Mouse (Mus musculus): Measurements from ENCODE around the gene Pde10a. TPM values are rescaled to one million over a fixed set of nuclear protein-coding genes. Genes with fewer than 3 reads are reported as not detected.
A peak's percentile ranks its signal among the peaks of the same experiment; 100 is the strongest.

The Pde10a gene
- total RNA-seq (2021), result 1 to 10 TPM; 4.0 to 6.0 TPM
- long read RNA-seq, experiment 1, partial matches to known transcripts, result 0 of 3 reads
- long read RNA-seq, experiment 1, other reads (novel, unspliced or antisense), result 3 of 3 reads
- long read RNA-seq, experiment 2, result 0 reads

DNA sequence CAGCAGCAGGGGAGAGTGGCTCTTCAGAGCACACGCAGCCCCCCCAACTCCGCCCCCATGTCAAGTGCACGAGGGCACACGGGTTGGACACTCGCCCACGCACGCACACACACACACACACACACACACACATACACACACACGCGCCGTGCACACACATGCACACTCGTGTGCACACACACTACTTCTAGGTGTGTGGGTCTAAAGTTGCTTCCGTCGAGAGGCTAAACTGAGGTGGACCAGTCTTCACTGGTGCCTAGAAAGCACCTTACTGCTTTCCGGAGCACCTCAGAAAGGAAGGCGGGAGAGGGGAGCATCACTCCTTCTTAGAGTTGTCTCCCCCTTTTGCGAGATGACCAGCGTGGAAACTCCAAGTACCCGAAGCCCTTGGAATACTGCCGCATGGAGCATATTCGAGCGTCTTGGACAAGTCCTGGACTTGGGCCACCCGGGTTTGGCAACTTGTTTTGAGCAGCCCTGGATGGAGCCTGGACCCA lies at the start of gene Pde10a:
TSS of gene Pde10a (plus strand) at position 148 of the 497 bp plus-strand sequence.
- peak within 1 kb of the TSS; percentile 73 for H3K4me3 ChIP-seq
- no peak for TF ChIP-seq CTCF (IDR thresholded peaks at IDR 0.05)
- H3K27ac ChIP-seq, result peak within 1 kb of the TSS; percentile 83
- peak; percentile 73 for DNase-seq
- intact Hi-C loops (cut with DNase I), result loop anchor here (5.0 kb wide), 1 partner anchor 58 kb away; no protein-coding TSS in a partner anchor

DNA sequence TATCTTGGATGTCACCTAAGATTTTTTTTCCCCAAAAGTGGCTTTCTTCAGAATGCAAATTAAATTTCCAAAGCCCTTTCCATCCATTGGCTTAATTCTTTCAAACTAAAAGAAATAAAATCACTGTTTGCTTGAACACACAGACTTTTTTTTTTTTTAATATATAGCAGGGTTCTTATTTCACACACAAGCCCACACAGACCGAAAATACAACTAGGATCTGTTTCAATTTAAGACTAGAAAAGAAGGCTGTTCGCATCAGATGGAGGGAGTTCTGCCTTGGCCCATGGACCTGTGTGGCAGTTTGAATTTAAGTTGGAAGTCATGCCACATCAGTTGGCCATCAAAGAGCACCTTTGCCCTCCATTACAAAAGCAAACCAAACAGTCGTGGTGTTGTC lies 46.6 kb upstream of the Pde10a start:
- TF ChIP-seq CTCF (IDR thresholded peaks at IDR 0.05), result no peak
- no peak for DNase-seq
- intact Hi-C loops (cut with DNase I), result no loop called here
- Histone ChIP-seq H3K4me3 (no peak overlapping the region), H3K27ac (no peak overlapping the region)

DNA sequence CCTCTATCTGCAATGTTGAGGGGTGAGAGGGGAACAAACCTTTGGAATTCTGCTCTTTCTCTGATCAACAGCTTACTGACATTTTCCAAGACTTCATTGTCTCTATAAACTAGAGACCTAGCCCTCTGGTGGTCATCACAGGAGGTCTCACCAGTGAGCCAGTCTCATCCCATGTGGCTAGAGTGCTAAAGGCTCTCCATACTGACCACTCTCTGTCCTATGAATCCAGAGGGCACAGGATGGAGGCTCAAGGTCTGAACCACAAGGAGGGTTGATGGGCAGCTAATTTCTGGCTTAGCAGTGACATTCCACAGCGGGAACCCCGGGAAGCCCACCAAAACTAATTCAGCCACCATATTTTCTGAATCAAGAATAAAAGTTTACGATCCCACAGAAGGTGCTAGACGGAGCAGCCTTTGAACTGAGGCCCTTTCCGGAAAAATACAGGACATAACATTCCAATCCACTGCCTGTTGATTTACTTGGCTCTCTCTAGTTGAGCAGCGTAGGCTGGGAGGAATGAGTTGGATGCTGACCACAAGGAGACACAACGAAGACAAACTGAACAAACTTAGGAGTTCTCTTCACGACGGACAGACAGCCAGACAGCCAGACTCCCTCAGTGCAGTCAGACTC lies 45.6 kb upstream of the Pde10a start:
- no peak for DNase-seq
- no peak for TF ChIP-seq CTCF (IDR thresholded peaks at IDR 0.05)
- intact Hi-C loops (cut with DNase I), result no loop called here
- H3K4me3 ChIP-seq, result no peak overlapping the region
- H3K27ac ChIP-seq, result no peak overlapping the region

DNA sequence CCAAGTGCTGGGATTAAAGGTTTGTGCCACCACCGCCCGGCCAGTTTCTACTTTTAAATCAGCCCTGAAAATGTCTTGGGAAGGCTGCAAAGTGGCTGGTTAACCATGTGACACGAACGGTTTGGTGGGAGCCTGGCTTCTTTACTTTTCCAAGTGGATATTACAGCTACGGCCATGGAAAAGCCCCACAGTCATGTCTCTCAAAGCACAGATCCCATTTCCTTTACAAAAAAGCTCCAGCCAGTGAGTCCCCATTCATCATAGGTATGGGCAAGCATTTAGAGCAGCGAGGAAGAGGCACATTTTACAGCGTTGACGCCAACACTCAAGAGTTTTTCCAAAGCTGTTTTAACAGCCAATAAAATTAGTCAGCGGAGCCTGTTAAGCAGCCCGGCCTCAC lies 43.4 kb upstream of the Pde10a start:
- intact Hi-C loops (cut with DNase I), result no loop called here
- DNase-seq, result no peak
- no peak for TF ChIP-seq CTCF (IDR thresholded peaks at IDR 0.05)
- H3K27ac ChIP-seq, result no peak overlapping the region
- no peak overlapping the region for H3K4me3 ChIP-seq

DNA sequence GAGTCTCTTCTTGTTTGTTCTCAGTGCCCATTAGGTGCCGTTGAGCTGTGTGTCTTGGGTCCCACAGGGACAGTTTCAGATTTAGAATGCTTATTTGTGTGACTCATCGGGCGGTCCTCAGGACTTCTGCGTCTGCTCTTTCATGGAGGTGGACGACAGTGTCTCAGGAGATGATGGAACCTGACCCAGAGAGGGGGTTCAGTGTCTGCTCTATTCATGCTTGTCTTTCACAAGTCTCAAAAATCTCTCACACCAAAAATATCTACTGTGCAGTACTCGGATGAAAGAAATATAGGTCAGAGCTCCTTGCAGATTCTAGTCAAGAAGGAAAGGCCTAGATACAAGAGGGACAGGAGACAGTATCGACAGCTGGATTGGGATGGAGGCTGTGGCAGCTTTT lies 42.3 kb upstream of the Pde10a start:
- no peak for DNase-seq
- Histone ChIP-seq H3K27ac (no peak overlapping the region), H3K4me3 (no peak overlapping the region)
- intact Hi-C loops (cut with DNase I), result no loop called here
- TF ChIP-seq CTCF (IDR thresholded peaks at IDR 0.05), result no peak

DNA sequence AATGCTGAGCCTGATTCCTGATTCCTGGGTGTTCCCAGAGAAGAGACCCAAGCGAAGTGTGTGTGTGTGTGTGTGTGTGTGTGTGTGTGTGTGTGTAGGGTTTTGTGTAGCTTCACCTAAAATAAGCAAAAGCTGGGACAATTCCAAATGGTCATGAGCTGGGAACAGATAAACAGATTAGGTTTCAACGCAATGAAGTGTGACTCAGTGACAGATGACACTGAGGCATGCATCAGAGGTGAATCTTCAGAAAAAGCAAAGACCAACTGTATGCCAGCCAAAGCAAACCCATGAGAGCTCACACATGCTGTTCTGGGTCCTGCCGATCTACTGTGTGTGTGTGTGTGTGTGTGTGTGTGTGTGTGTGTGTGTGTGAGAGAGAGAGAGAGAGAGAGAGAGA lies 40.9 kb upstream of the Pde10a start:
- intact Hi-C loops (cut with DNase I), result no loop called here
- no peak overlapping the region for H3K27ac ChIP-seq
- no peak for DNase-seq
- H3K4me3 ChIP-seq, result no peak overlapping the region
- TF ChIP-seq CTCF (IDR thresholded peaks at IDR 0.05), result no peak

DNA sequence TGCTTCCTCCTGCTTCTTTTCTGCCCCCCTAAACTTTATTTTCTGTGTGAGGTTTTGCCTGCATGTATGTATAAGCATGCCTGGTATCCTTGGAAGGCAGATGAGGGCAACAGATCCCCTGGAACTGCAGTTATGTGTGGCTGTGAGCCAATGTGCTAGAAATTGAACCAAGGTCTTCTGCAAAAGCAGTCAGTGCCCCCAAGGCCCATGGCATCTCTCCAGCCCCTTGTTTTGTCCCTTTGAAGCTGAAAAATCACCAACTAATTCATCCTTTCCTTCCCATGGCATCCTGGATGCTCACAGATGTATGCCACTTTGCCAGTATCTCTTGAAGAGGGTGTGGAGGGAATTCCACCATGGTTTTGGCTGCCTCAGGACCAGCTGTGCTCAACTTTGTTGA lies 40.0 kb upstream of the Pde10a start:
- H3K27ac ChIP-seq, result no peak overlapping the region
- intact Hi-C loops (cut with DNase I), result no loop called here
- no peak for TF ChIP-seq CTCF (IDR thresholded peaks at IDR 0.05)
- no peak for DNase-seq
- no peak overlapping the region for H3K4me3 ChIP-seq

DNA sequence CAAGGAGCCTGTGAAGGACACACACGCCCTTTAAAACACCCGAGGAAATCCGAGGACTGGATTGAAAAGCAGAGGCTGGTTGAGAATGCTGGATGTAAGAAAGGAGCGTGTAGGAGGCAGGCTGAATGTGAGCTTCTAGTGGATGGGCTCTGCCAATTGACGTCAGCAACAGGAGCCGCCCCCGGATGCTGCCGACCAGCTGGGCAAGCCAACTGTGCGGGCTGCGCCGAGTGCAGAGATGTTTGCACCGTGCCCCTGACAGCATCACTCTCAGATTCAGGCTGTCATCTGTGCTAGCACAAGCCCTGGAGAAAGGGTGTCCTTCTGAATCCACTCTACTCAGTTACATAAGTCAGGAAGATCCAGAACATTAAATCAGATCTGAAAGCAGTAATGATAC lies 37.3 kb upstream of the Pde10a start:
- TF ChIP-seq CTCF (IDR thresholded peaks at IDR 0.05), result no peak
- Histone ChIP-seq H3K4me3 (0 out of 2 replicates have a peak overlapping the region, but pooled peaks have one; percentile 2), H3K27ac (no peak overlapping the region)
- intact Hi-C loops (cut with DNase I), result no loop called here
- DNase-seq, result peak; percentile 60

DNA sequence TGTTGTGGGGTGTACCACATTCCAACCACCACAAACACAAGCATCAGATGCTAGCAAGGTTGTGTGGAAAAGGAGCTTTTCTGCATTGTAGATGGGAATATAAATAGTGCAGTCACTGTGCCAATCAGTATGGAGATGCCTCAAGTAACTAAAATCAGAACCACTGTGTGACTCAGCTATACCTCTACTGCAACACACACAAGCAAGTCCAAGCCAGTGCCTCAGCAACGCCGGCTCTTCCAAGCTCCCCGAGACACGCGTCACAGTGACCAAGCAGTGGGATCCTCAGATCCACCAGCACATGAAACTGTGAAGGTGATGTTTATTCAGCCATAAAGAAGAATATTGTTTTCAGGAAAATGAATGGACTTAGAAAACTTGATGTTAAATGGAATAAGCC lies 34.2 kb upstream of the Pde10a start:
- intact Hi-C loops (cut with DNase I), result no loop called here
- no peak overlapping the region for H3K27ac ChIP-seq
- DNase-seq, result no peak
- no peak overlapping the region for H3K4me3 ChIP-seq
- TF ChIP-seq CTCF (IDR thresholded peaks at IDR 0.05), result no peak

DNA sequence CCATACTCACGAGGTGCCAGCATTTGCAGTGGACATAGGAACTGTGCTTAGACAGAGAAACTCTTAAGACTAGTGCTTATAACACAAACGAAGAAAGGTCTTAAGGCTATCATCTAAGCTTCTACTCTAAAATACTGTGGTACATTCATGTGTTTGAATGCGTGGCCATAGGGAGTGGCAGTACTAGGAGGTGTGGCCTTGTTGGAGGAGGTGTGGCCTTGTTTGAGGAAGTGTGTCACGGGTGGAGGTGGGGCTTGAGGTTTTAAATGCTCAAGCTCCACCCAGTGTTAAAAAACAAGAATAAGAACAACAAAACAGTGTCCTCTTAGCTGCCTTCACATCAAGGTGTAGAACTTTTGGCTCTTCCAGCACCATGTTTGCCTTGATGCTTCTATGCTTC lies 31.7 kb upstream of the Pde10a start:
- no peak for TF ChIP-seq CTCF (IDR thresholded peaks at IDR 0.05)
- intact Hi-C loops (cut with DNase I), result no loop called here
- no peak for DNase-seq
- no peak overlapping the region for H3K27ac ChIP-seq
- H3K4me3 ChIP-seq, result no peak overlapping the region

DNA sequence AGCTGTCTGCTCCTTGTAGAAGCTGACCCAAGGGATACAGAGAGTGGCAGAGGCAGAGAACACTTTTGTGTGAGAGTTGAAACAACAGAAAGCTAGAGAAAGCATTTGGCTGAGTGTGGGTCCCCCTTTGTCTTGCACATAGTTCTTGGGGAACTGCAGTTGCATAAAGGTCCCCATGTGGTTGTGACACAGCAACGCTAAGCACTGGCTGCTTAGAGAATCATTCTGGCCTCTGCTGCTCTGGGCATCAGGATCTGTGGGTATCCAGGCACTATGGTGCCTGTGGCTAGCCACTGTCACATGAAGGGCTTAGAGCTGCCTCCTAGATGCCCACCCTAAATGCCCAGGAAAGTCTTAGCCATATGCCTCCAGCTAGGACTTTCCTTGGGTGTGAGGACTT lies 27.0 kb upstream of the Pde10a start:
- no peak for DNase-seq
- Histone ChIP-seq H3K27ac (no peak overlapping the region), H3K4me3 (no peak overlapping the region)
- intact Hi-C loops (cut with DNase I), result no loop called here
- no peak for TF ChIP-seq CTCF (IDR thresholded peaks at IDR 0.05)

DNA sequence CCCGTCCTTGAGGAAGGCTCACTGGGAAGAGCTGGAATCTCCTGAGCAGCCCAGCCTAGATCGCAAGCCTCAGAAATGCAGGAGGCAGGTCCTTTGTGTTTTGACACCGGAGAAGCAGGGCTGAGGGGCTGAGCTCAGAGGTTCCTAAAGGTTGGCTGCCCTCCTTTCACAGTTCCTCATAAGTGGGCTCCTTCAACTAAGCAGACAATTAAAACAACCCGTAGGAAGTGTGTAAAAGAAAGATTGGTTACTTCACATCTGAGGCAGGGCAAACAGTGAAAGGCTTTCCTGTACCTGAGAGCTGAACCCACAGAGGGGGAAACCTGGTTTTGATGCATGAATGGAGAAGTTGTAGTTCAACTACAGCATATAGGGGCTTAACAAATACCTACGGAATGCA lies 26.5 kb upstream of the Pde10a start:
- intact Hi-C loops (cut with DNase I), result no loop called here
- TF ChIP-seq CTCF (IDR thresholded peaks at IDR 0.05), result no peak

DNA sequence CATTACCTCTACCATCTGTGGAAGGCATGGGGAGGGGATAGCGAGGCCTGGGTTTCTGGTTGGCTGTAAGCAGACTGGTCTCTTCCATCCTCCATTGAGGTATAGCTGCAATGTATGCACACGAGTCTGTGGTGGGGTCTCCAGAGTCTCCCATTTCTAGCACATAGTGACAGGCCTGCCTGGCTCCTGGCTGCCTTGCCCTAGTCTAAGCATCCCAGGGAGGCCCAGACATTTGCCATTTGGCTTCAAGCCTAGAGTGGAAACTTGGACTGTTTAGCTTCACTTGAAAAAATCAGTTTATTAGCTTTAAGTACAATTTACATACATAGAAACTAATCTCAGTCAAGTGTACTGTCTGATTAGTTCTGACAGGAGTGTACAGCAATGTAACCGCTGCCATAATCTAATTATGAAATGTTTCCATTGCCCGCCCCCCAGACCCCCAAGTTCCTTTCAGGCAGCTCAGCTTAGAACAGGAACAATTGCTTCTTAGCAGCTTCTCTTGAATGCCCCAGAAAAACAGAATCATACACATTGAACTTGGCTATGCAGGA lies 25.5 kb upstream of the Pde10a start:
- no peak overlapping the region for H3K27ac ChIP-seq
- no peak overlapping the region for H3K4me3 ChIP-seq
- no peak for DNase-seq
- intact Hi-C loops (cut with DNase I), result loop anchor here (5.0 kb wide), 1 partner anchor 32 kb away; no protein-coding TSS in a partner anchor
- no peak for TF ChIP-seq CTCF (IDR thresholded peaks at IDR 0.05)

More for the DNA sequence above, 26.5 kb upstream of the Pde10a start:
- Histone ChIP-seq H3K27ac (no peak overlapping the region), H3K4me3 (no peak overlapping the region)
- DNase-seq, result no peak

Data from gastrocnemius, adult 2 months (tissue).